Mouse (Mus musculus) right cerebral cortex, adult 18-20 months (tissue): ENCODE data around the gene Tjap1.

Experiments used
- DNase-seq: peaks from one replicate; pipeline ENCODE4 v3.0.0; 2022; ENCODE audit warnings: mixed read lengths

Gene Tjap1

DNA sequence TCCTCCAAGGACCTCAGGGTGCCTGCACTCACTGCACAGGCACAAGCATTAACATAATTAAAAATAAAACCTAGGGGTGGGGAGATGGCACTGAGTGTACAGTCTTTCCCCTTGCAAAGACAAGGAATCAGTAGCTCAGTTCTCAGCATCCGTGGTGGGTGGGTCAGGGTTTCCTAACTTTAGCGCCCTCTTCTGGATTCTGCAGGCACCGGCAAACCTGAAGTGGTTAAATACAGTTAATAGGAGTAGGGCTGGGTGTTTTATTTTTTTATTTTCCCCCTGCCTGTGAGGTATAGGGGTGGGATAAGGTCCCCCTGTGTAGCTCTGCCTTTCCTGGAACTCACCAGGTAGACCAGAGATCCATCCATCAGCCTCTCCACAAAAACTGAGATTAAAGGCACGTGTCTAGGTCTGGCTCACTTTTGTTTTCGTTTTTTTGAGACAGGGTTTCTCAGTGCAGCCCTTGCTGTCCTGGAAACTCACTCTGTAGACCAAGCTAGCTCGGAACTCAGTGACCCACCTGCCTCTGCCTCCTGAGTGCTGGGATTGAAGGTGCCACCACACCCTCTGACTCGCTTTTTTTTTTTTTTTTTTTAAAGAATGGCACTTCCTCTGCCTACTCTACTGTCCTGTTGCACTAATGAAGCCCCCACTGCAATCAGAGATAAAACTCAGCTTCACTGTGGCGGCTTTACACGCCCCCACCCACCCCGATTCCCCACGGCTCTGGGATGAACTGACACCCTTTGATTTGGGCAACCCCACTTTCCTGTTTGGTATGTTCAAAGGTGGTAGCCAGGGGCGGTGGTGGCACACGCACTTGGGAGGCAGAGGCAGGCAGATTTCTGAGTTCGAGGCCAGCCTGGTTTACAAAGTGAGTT, 30.0 kb downstream of the Tjap1 start:
- no peak for DNase-seq

DNA sequence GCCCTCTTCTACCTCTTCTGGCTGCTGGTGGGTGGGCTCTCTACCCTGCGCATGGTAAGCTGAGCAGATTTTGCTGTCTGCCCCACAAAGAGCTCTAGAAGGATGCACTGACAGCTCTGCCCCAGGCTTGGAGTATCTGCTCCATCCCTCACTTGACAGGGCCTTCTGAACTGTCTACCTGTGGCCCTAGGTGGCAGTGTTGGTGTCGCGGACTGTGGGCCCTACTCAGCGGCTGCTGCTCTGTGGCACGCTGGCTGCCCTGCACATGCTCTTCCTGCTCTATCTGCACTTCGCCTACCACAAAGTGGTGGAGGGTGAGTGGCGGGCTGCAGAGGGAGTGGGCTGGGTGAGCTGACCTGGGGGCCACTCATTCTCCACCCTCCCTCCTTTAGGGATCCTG, 31.7 kb downstream of the Tjap1 start:
- DNase-seq, result no peak

DNA sequence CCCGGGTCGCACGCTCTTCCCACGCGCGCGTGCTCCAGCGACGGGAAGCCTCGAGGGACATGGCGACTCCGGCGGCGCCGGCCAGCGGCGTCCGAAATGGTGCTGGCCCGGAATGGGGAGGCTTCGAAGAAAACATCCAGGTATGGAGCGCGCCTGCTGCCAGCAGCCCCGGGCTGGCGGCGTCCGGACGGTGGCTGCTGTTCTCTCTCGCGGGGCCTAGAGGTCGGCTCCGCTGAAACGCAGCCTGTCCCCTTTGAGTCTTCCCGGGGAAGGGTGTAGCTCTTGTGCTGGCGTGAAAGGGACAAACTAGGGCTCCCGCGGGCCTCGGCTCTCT, 34.7 kb downstream of the Tjap1 start:
- DNase-seq, result no peak

GRCm38 (mm10) chr17:46247512-46248188, 35.2 kb downstream of the Tjap1 start, which contains the start of the genes Polr1c and Yipf3:
TSS of gene Polr1c (minus strand) at chr17:46248054.
TSS of gene Yipf3 (plus strand) at chr17:46248080.
- DNase-seq, result peak; percentile 97

- DNase-seq, result no peak
Observed at GRCm38 (mm10) chr17:46244579-46244978, 38.2 kb downstream of the Tjap1 start.

DNA sequence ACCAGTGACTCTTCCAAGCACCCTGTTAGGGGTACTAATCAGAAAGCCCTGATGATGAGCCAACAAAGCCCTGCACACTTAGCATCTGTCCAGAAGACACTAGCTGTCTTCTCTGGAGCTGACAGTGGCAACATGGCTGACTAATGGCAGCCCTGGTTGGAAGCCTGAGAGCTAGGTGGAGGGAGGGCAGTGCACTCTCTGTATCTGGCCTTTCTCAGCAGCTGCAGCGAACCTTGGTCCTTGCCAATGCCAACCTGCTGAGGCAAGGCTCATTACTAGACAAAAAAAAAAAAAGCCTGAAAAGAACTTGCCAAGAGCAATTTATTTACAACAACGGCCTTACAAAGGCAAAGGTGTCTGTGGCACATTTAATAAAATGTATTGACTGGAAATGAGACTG, 39.2 kb downstream of the Tjap1 start:
- DNase-seq, result no peak

GRCm38 (mm10) chr17:46242993-46243392, 39.8 kb downstream of the Tjap1 start:
- DNase-seq, result no peak

- no peak for DNase-seq
Observed at GRCm38 (mm10) chr17:46242274-46242673, 40.6 kb downstream of the Tjap1 start.

GRCm38 (mm10) chr17:46241471-46241870, 41.4 kb downstream of the Tjap1 start:
- no peak for DNase-seq

DNA sequence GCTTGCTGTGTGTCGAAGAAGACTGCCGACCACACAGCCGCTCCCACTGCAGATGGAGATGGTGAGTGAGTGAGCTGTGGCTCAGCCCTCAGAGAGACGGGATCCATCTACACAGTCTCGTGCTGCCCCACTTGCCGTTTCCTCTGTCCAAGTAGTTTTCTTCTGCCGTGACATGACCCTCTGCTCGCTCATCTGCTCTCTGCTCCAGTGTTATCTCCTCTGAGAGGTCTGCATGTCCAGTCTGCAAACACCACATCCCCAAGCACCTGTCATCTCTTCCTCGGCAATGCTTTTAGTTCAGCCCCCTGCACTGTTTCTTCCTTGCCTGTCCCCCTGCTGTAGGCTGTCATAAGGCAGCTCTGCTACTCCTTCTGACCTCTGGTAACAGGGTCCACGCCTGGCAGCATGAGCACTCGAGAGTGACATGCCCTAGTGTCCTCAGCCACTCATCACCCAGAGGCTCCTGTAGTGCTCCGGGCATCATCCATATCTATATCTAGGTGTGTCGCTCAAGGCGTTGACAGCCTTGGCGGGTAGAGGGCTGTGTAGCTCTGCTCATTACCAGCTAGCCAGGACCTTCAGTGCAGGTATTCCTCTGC, 43.2 kb downstream of the Tjap1 start:
- DNase-seq, result no peak

DNA sequence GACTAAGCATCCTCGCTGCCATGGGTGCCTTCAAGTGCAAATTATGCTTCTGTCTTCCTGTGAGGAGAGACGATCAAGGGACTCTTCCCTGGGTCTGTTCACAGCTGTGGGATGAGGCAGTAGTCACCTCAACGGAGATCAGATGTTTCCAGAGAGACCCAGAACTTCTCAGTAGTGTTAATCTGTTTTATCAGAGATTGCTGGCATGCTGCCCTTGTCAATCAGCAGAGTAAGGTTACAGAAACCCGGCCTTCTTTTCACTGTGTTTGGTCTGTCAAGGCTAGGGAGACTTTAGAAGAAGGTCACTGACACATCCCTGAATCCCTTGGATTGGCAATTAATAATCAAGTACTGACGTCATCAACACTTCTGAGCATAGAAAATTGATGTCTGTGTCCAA, 45.3 kb downstream of the Tjap1 start:
- DNase-seq, result no peak

- no peak for DNase-seq
Observed at GRCm38 (mm10) chr17:46237079-46237478, 45.7 kb downstream of the Tjap1 start.

DNA sequence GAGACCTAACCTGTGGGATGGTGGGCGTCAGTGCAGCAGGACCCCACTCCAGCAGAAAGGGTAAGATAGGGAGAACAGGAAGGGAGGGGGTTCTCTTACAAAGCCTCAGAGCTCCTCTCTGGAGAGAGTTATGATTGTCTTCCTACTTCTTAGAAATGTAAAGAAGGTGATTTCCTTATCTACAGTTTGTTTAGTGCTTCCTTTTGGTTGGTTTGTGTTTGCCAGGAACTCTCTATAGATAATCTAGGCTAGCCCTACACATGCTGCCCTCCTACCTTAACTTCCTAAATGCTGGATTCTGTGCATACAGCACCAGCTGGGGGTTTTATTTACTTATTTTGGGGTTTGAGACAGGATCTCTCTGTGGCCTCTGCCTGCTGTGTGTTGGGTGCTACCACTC, 46.8 kb downstream of the Tjap1 start:
- DNase-seq, result no peak

- DNase-seq, result no peak
Observed at GRCm38 (mm10) chr17:46227576-46227975, 55.2 kb downstream of the Tjap1 start.

DNA sequence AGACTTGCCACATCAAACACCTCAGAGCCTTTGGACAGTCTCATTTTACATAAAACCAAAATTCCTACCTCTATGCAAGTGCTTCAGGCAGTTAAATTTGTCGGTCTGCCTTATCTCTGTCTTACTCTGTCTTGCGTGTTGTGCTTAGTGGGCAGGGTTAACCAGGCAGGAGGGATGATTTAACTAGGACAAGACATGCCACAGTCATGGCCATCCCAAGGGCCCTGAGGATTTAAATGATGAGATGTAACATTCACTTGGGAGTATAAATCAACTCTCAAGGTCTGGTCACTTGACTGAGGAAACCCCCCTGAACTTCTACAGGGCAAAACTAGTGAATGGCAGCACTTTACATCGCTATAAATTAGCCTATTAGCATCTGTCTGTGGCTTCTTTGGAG, 61.2 kb downstream of the Tjap1 start:
- DNase-seq, result no peak

DNA sequence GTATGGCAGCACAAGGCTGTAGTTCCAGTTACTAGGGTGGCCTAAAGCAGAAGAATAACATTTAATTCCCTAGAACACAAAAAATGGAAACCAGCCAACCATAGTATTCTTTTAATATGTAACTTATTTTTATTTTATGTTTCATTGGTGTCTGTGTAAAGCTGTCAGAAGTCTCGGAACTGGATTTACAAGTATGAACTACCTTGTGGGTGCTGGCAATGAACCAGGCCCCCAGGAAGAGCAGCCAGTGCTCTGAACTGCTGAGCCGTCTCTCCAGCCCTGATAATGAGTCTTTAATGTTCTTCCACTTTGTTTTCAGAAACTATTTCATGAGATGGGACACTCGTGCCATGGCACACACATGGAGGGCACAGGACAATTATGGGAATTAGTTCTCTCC, 72.3 kb downstream of the Tjap1 start:
- DNase-seq, result no peak
